Mouse (Mus musculus) left cerebral cortex, adult 2 months (tissue): ENCODE data around the gene Adgrv1. TPM values are rescaled to one million over a fixed set of nuclear protein-coding genes. Genes with fewer than 3 reads are reported as not detected.

ENCODE experiments used
- DNase-seq, 2 experiments: peaks; one replicate each; pipeline ENCODE4 v3.0.0; 2021 to 2022; ENCODE audit warnings: low spot score in 2 of 2, mixed read lengths in 1 of 2; ENCODE audit errors: extremely low spot score in 1 of 2
- H3K27ac ChIP-seq: fragments of 200-600 bp; 2 replicates; pipeline ENCODE4 v1.8.1; 2022
- H3K4me3 ChIP-seq: fragments of 200-600 bp; 2 replicates; pipeline ENCODE4 v1.8.1; 2022
- CTCF ChIP-seq: fragments of 200-600 bp; IDR thresholded peaks from 2 replicates; pipeline ENCODE4 v1.8.1; 2022; ENCODE audit warnings: antibody characterized with exemption, mild to moderate bottlenecking, moderate library complexity
- intact Hi-C: fragments of 180-260 bp; cut with DNase I; formaldehyde crosslinking; loops from one replicate; pipeline ENCODE4 v1.15.1; 2025
- total RNA-seq, 2 experiments: library from RNA; stranded (reverse); gene quantifications; 2 replicates each; pipeline ENCODE4 v1.2.3; 2021

The Adgrv1 gene
- total RNA-seq, 2 experiments from 2014 or later = 1.4 to 1.6 TPM

- no peak for DNase-seq
- Histone ChIP-seq H3K4me3 (no peak overlapping the region), H3K27ac (no peak overlapping the region)
- intact Hi-C loops = no loop called here
- TF ChIP-seq CTCF = no peak
Observed at GRCm38 (mm10) chr13:81449630-81450029, 183.3 kb downstream of the Adgrv1 start.

GRCm38 (mm10) chr13:81449198-81449597 lies 183.8 kb downstream of the Adgrv1 start:
- Histone ChIP-seq H3K4me3 (no peak overlapping the region), H3K27ac (no peak overlapping the region)
- TF ChIP-seq CTCF = no peak
- intact Hi-C loops = no loop called here
- no peak for DNase-seq

GRCm38 (mm10) chr13:81441412-81441811 lies 191.5 kb downstream of the Adgrv1 start:
- no peak for DNase-seq
- intact Hi-C loops = no loop called here
- TF ChIP-seq CTCF = no peak; the same call in 1 of the 2 replicates
- no peak overlapping the region for H3K27ac ChIP-seq
- H3K4me3 ChIP-seq = no peak overlapping the region

- peak; percentile 74 to 86 for DNase-seq
- TF ChIP-seq CTCF = peak; percentile 96
- Histone ChIP-seq H3K4me3 (peak overlapping the region; percentile 25), H3K27ac (no peak overlapping the region)
- intact Hi-C loops = loop anchor here (1.0 kb wide), 2 partner anchors 202 to 322 kb away; no protein-coding TSS in a partner anchor
Observed at GRCm38 (mm10) chr13:81439390-81440025, 193.4 kb downstream of the Adgrv1 start.

GRCm38 (mm10) chr13:81437088-81437487 lies 195.9 kb downstream of the Adgrv1 start:
- intact Hi-C loops = no loop called here
- no peak for TF ChIP-seq CTCF
- DNase-seq = no peak
- Histone ChIP-seq H3K27ac (no peak overlapping the region), H3K4me3 (no peak overlapping the region)

GRCm38 (mm10) chr13:81426896-81427755 lies 205.8 kb downstream of the Adgrv1 start:
- peak; percentile 84 for TF ChIP-seq CTCF
- intact Hi-C loops = loop anchor here (2.0 kb wide), 1 partner anchor 564 kb away; no protein-coding TSS in a partner anchor
- no peak overlapping the region for H3K4me3 ChIP-seq
- H3K27ac ChIP-seq = no peak overlapping the region
- peak; percentile 31 to 68 for DNase-seq

GRCm38 (mm10) chr13:81425111-81425510 lies 207.8 kb downstream of the Adgrv1 start:
- TF ChIP-seq CTCF = no peak
- intact Hi-C loops = no loop called here
- no peak overlapping the region for H3K27ac ChIP-seq
- no peak for DNase-seq
- H3K4me3 ChIP-seq = no peak overlapping the region

GRCm38 (mm10) chr13:81424002-81424401 lies 209.0 kb downstream of the Adgrv1 start:
- H3K4me3 ChIP-seq = no peak overlapping the region
- H3K27ac ChIP-seq = no peak overlapping the region
- intact Hi-C loops = no loop called here
- TF ChIP-seq CTCF = no peak
- DNase-seq = no peak

- no peak for TF ChIP-seq CTCF
- H3K27ac ChIP-seq = no peak overlapping the region
Observed at GRCm38 (mm10) chr13:81407881-81408460, 225.0 kb downstream of the Adgrv1 start.

GRCm38 (mm10) chr13:81402826-81403225 lies 230.1 kb downstream of the Adgrv1 start:
- H3K27ac ChIP-seq = no peak overlapping the region
- H3K4me3 ChIP-seq = no peak overlapping the region
- DNase-seq = no peak
- intact Hi-C loops = no loop called here
- no peak for TF ChIP-seq CTCF

More at GRCm38 (mm10) chr13:81407881-81408460, 225.0 kb downstream of the Adgrv1 start:
- no peak overlapping the region for H3K4me3 ChIP-seq
- DNase-seq = no peak
- intact Hi-C loops = no loop called here

GRCm38 (mm10) chr13:81402191-81402590 lies 230.8 kb downstream of the Adgrv1 start:
- intact Hi-C loops = no loop called here
- DNase-seq = no peak
- no peak for TF ChIP-seq CTCF
- Histone ChIP-seq H3K4me3 (no peak overlapping the region), H3K27ac (no peak overlapping the region)

GRCm38 (mm10) chr13:81401742-81402141 lies 231.2 kb downstream of the Adgrv1 start:
- H3K27ac ChIP-seq = no peak overlapping the region
- no peak for TF ChIP-seq CTCF
- intact Hi-C loops = no loop called here
- H3K4me3 ChIP-seq = no peak overlapping the region
- DNase-seq = no peak
